ENCODE assay signal across 8 mouse cellular contexts in the genomic region with DNA sequence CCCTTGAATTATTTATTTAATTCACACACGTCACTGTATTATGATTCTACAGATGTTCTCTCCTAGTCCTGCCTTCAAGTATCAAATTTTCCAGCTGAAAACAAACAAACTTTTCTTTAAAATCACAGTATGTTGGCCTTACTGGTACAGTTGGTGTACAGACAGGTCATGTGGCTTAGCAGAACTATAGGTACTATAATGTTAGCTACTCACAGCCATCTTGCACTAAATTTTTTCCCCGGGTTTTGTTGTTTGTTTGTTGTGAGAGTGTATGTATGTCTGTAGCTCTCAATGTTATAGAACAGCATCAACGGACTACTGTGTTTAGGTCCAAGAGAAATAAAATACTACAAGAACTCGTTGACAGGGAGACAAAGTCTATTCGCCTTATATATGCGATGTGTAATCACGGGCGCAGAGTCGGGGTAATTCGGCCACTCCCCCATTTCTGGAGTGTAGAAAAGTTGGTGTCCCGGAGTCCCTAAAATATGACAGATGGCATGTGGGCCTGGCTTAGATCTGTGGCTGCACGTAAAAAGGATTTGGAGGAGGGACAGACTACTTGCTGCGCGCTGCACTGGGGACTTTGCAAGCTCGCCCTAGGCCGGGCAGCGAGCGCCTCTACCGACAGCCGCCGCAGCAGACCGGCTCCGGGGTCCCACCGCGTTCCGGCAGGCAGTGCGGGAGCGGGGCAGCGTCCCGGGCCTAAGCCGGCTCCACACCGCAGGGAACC. TPM values are rescaled to one million over a fixed set of nuclear protein-coding genes. Genes with fewer than 3 reads are reported as not detected.
DNase-seq lines count a peak whose midpoint lies in the region; ATAC-seq and TF ChIP-seq lines count a peak whose summit lies in the region.

No protein-coding gene starts in this region.

- H3K27ac ChIP-seq in kidney, embryonic 16.5 days (ENCODE audit: low read length), result peak overlapping the region; percentile 96
- H3K27ac ChIP-seq in forebrain, postnatal 0 days (ENCODE audit: low read depth, low read length), result peak overlapping the region; percentile 99
- peak overlapping the region; percentile 96 for H3K27ac ChIP-seq in liver, postnatal 0 days (ENCODE audit: low read depth)

- H3K4me2 ChIP-seq in kidney, embryonic 16.5 days (replicated peaks; ENCODE audit: low read depth, low read length), result peak overlapping the region; percentile 72
- peak overlapping the region; percentile 63 for H3K4me2 ChIP-seq in forebrain, postnatal 0 days (ENCODE audit: low read depth)
- H3K4me2 ChIP-seq in liver, postnatal 0 days (ENCODE audit: low read depth, low read length), result peak overlapping the region; percentile 79

- H3K4me3 ChIP-seq in kidney, embryonic 16.5 days (ENCODE audit: low read length), result peak overlapping the region; percentile 80
- H3K4me3 ChIP-seq in forebrain, postnatal 0 days (ENCODE audit: low read depth, low read length), result peak overlapping the region; percentile 98
- H3K4me3 ChIP-seq in liver, postnatal 0 days (ENCODE audit: low read depth, low read length), result peak overlapping the region; percentile 97

- H3K9me3 ChIP-seq in kidney, embryonic 16.5 days (ENCODE audit: low read length), result no peaks in the 10 kb centered on the region
- no peaks in the 10 kb centered on the region for H3K9me3 ChIP-seq in forebrain, postnatal 0 days (ENCODE audit: low read length)
- H3K9me3 ChIP-seq in liver, postnatal 0 days (ENCODE audit: low read length), result no peaks in the 10 kb centered on the region

- DNase-seq in kidney, adult 11 months, result no peak
- DNase-seq in adipocyte (ENCODE audit: low spot score), result peak; percentile 77
- no peak for DNase-seq in forebrain, postnatal 0 days
- DNase-seq in liver, postnatal 0 days, result no peak
- DNase-seq in adrenal gland, postnatal 36 days, result no peak
- DNase-seq in spleen, postnatal 10 days (ENCODE audit: low spot score in 2 of 2), result no peak
- no peak for DNase-seq in cerebellum, adult 8-10 months

- TF ChIP-seq EP300 in liver, postnatal 0 days (IDR thresholded peaks at IDR 0.05; ENCODE audit: low read depth), result no peak

- peaks cover 19% of the 10 kb centered on the region for H3K36me3 ChIP-seq in kidney, embryonic 16.5 days (ENCODE audit: insufficient read depth, low read length)
- H3K36me3 ChIP-seq in forebrain, postnatal 0 days (ENCODE audit: insufficient read depth), result peaks cover 6% of the 10 kb centered on the region; the same call in 1 of the 2 replicates
- peaks cover 17% of the 10 kb centered on the region for H3K36me3 ChIP-seq in liver, postnatal 0 days (replicated peaks; ENCODE audit: insufficient read depth, low read length)

- TF ChIP-seq CTCF in forebrain, postnatal 0 days (IDR thresholded peaks at IDR 0.05; ENCODE audit: low read depth), result peak; percentile 66
- TF ChIP-seq CTCF in liver, postnatal 0 days (IDR thresholded peaks at IDR 0.05; ENCODE audit: low read depth), result peak; percentile 46

- peaks cover 4% of the 10 kb centered on the region; the same call in 1 of the 2 replicates for H3K4me1 ChIP-seq in kidney, embryonic 16.5 days (ENCODE audit: insufficient read depth, low read length)
- H3K4me1 ChIP-seq in forebrain, postnatal 0 days (ENCODE audit: insufficient read depth), result no peaks in the 10 kb centered on the region; the same call in 1 of the 2 replicates
- H3K4me1 ChIP-seq in liver, postnatal 0 days (ENCODE audit: insufficient read depth), result peaks cover 4% of the 10 kb centered on the region; the same call in 1 of the 2 replicates

- H3K9ac ChIP-seq in kidney, embryonic 16.5 days (replicated peaks; ENCODE audit: low read length), result peak overlapping the region; percentile 91
- peak overlapping the region; percentile 96 for H3K9ac ChIP-seq in forebrain, postnatal 0 days
- H3K9ac ChIP-seq in liver, postnatal 0 days (replicated peaks), result peak overlapping the region; percentile 91

- ATAC-seq in kidney, embryonic 16.5 days (ENCODE audit: low FRiP score, low TSS enrichment), result peak; percentile 96
- ATAC-seq in forebrain, postnatal 0 days, result peak; percentile 94
- ATAC-seq in liver, postnatal 0 days, result peak; percentile 88

- H3K27me3 ChIP-seq in kidney, embryonic 16.5 days (ENCODE audit: insufficient read depth, low read length), result no peaks in the 10 kb centered on the region
- H3K27me3 ChIP-seq in forebrain, postnatal 0 days (ENCODE audit: insufficient read depth, low read length), result no peaks in the 10 kb centered on the region
- H3K27me3 ChIP-seq in liver, postnatal 0 days (ENCODE audit: insufficient read depth, low read length), result no peaks in the 10 kb centered on the region

- WGBS in kidney, embryonic 16.5 days, result under 1% methylated on average over 32 of the region's 32 CpGs
- WGBS in forebrain, postnatal 0 days, result 3% methylated on average over 32 of the region's 32 CpGs
- 2% methylated on average over 32 of the region's 32 CpGs for WGBS in liver, postnatal 0 days (ENCODE audit: insufficient replicate concordance)

RNA-seq across cellular contexts. Expression of a gene that starts 0.5 kb away (rescaled TPM):
- 42.1 and 45.2 TPM in 2 replicates for polyA plus RNA-seq in kidney, embryonic 16.5 days (2015; fragmentation: Nextera tagmentation; extraction: Ambion mirVana)
- total RNA-seq in forebrain, postnatal 0 days (2014; rRNA removed), result 14.7 and 19.0 TPM in 2 replicates
- 33.3 and 41.8 TPM in 2 replicates for polyA plus RNA-seq in forebrain, postnatal 0 days (2015; fragmentation: Nextera tagmentation; extraction: Ambion mirVana)
- polyA plus RNA-seq in liver, postnatal 0 days (2015; fragmentation: Nextera tagmentation; extraction: Ambion mirVana), result 19.9 and 23.3 TPM in 2 replicates
- total RNA-seq in adrenal gland, postnatal 36 days (2021), result 10 to 100 TPM; 30.8 to 41.0 TPM

RNA-seq across cellular contexts. Expression of a gene that starts 38.4 kb away (rescaled TPM):
- not detected in 2 replicates for polyA plus RNA-seq in kidney, embryonic 16.5 days (2015; fragmentation: Nextera tagmentation; extraction: Ambion mirVana)
- total RNA-seq in forebrain, postnatal 0 days (2014; rRNA removed), result 0.38 TPM in 1 of 2 replicates, not detected in the other
- polyA plus RNA-seq in forebrain, postnatal 0 days (2015; fragmentation: Nextera tagmentation; extraction: Ambion mirVana), result 0.18 TPM in 1 of 2 replicates, not detected in the other
- not detected in 2 replicates for polyA plus RNA-seq in liver, postnatal 0 days (2015; fragmentation: Nextera tagmentation; extraction: Ambion mirVana)
- total RNA-seq in adrenal gland, postnatal 36 days (2021), result 1 to 10 TPM; 1.0 to 2.2 TPM
